Mouse (Mus musculus) myocyte (in vitro differentiated cells): ENCODE measurements around the gene Nrp1. TPM values are rescaled to one million over a fixed set of nuclear protein-coding genes. Genes with fewer than 3 reads are reported as not detected.

Experiments used
- H3K27me3 ChIP-seq: one replicate; pipeline ENCODE4 v1.6.1; 2011; ENCODE audit not compliant: control insufficient read depth, insufficient read depth, insufficient read length
- H3K36me3 ChIP-seq: one replicate; pipeline ENCODE4 v1.6.1; 2011; ENCODE audit not compliant: control insufficient read depth, insufficient read depth
- H3K4me2 ChIP-seq: one replicate; pipeline ENCODE4 v1.6.1; 2011; ENCODE audit warnings: low read depth, control low read depth
- H3K4me3 ChIP-seq: one replicate; pipeline ENCODE4 v1.5.1; 2011; ENCODE audit warnings: mild to moderate bottlenecking, control low read depth, moderate library complexity
- H3K79me2 ChIP-seq: one replicate; pipeline ENCODE4 v1.6.1; 2011; ENCODE audit not compliant: control insufficient read depth, insufficient read depth
- H3ac ChIP-seq: one replicate; pipeline ENCODE4 v1.6.1; 2011; ENCODE audit not compliant: control insufficient read depth, insufficient read length
- CEBPB ChIP-seq: IDR thresholded peaks from 2 replicates; pipeline ENCODE4 v1.6.1; 2011; ENCODE audit warnings: mild to moderate bottlenecking, moderate library complexity; ENCODE audit not compliant: poor library complexity, insufficient read depth, severe bottlenecking
- E2F4 ChIP-seq: IDR thresholded peaks from one replicate; pipeline ENCODE4 v1.6.1; 2011; ENCODE audit warnings: mild to moderate bottlenecking, control low read depth, moderate library complexity; ENCODE audit not compliant: insufficient read depth
- MAX ChIP-seq: IDR thresholded peaks from one replicate; pipeline ENCODE4 v1.6.1; 2011; ENCODE audit warnings: low read depth, mild to moderate bottlenecking, control low read depth
- MYOD1 ChIP-seq, 3 experiments: IDR thresholded peaks; one replicate each; pipeline ENCODE4 v1.6.1; 2011; ENCODE audit warnings: control low read depth in 2 of 3, low read depth in 2 of 3, mild to moderate bottlenecking in 2 of 3, moderate library complexity in 1 of 3; ENCODE audit not compliant: insufficient read length in 2 of 3, control insufficient read depth in 1 of 3
- MYOG ChIP-seq, 3 experiments: IDR thresholded peaks; one replicate each; pipeline ENCODE4 v1.6.1; 2011; ENCODE audit warnings: control low read depth in 2 of 3, low read depth in 2 of 3, mild to moderate bottlenecking in 2 of 3; ENCODE audit not compliant: insufficient read length in 2 of 3, control insufficient read depth in 1 of 3, insufficient read depth in 1 of 3
- POLR2A ChIP-seq: IDR thresholded peaks from one replicate; pipeline ENCODE4 v1.6.1; 2011; ENCODE audit warnings: low read depth, mild to moderate bottlenecking, control low read depth, moderate library complexity; ENCODE audit not compliant: insufficient read length
- POLR2AphosphoS2 ChIP-seq: IDR thresholded peaks from one replicate; pipeline ENCODE4 v1.6.1; 2011; ENCODE audit warnings: low read depth, control low read depth; ENCODE audit not compliant: insufficient read length
- REST ChIP-seq: IDR thresholded peaks from one replicate; pipeline ENCODE4 v1.6.1; 2011; ENCODE audit warnings: mild to moderate bottlenecking, control low read depth, moderate library complexity; ENCODE audit not compliant: insufficient read depth, insufficient read length
- SRF ChIP-seq: IDR thresholded peaks from one replicate; pipeline ENCODE4 v1.6.1; 2011; ENCODE audit warnings: low read depth; ENCODE audit not compliant: control insufficient read depth, insufficient read length
- TCF12 ChIP-seq: IDR thresholded peaks from one replicate; pipeline ENCODE4 v1.6.1; 2011; ENCODE audit warnings: mild to moderate bottlenecking, control low read depth; ENCODE audit not compliant: poor library complexity, insufficient read depth, severe bottlenecking
- TCF3 ChIP-seq: IDR thresholded peaks from one replicate; pipeline ENCODE4 v1.6.1; 2011; ENCODE audit warnings: low read depth, control low read depth; ENCODE audit not compliant: insufficient read length
- USF1 ChIP-seq: IDR thresholded peaks from one replicate; pipeline ENCODE4 v1.6.1; 2011; ENCODE audit warnings: low read depth, mild to moderate bottlenecking, control low read depth, moderate library complexity
- polyA plus RNA-seq: library from polyadenylated mRNA; unstranded; fragments of >200 nt; fragmentation: generic; extraction: Trizol; gene quantifications from one replicate; pipeline ENCODE4 v1.2.1, GENCODE M21; 2012; ENCODE audit warnings: missing spikeins

Gene Nrp1
- polyA plus RNA-seq, 1 experiment, result 12.7 TPM

- Histone ChIP-seq H3ac (no peak overlapping the region), H3K79me2 (no peaks in the 10 kb centered on the region), H3K4me3 (no peak overlapping the region), H3K4me2 (no peak overlapping the region), H3K27me3 (no peaks in the 10 kb centered on the region), H3K36me3 (no peaks in the 10 kb centered on the region)
- no peak for TF ChIP-seq TCF12
- no peak for TF ChIP-seq POLR2AphosphoS2
- no peak for TF ChIP-seq USF1
- TF ChIP-seq CEBPB, result no peak
- TF ChIP-seq POLR2A, result no peak
- TF ChIP-seq E2F4, result no peak
- no peak for TF ChIP-seq MYOG (IDR thresholded peaks at IDR 0.05; ENCODE audit: control insufficient read depth in 1 of 3, insufficient read depth in 1 of 3, insufficient read length in 2 of 3, low read depth in 2 of 3)
- no peak for TF ChIP-seq SRF
- TF ChIP-seq REST, result no peak
- TF ChIP-seq MAX, result no peak
- no peak for TF ChIP-seq MYOD1 (IDR thresholded peaks at IDR 0.05; ENCODE audit: control insufficient read depth in 1 of 3, insufficient read length in 2 of 3, low read depth in 2 of 3)
- TF ChIP-seq TCF3, result no peak
Observed at GRCm38 (mm10) chr8:128519366-128519765, 161.0 kb downstream of the Nrp1 start.

GRCm38 (mm10) chr8:128523825-128524224 lies 165.4 kb downstream of the Nrp1 start:
- H3K4me2 ChIP-seq, result no peak overlapping the region
- H3K36me3 ChIP-seq, result no peaks in the 10 kb centered on the region
- no peak overlapping the region for H3K4me3 ChIP-seq
- no peaks in the 10 kb centered on the region for H3K79me2 ChIP-seq
- H3K27me3 ChIP-seq, result no peaks in the 10 kb centered on the region
- no peak overlapping the region for H3ac ChIP-seq
- TF ChIP-seq POLR2AphosphoS2 (no peak), E2F4 (no peak), SRF (no peak), MYOG (IDR thresholded peaks at IDR 0.05; ENCODE audit: control insufficient read depth in 1 of 3, insufficient read depth in 1 of 3, insufficient read length in 2 of 3, low read depth in 2 of 3) (no peak), REST (no peak), TCF3 (no peak), TCF12 (no peak), MYOD1 (IDR thresholded peaks at IDR 0.05; ENCODE audit: control insufficient read depth in 1 of 3, insufficient read length in 2 of 3, low read depth in 2 of 3) (no peak), POLR2A (no peak), USF1 (no peak), MAX (no peak), CEBPB (no peak)

GRCm38 (mm10) chr8:128525912-128526311 lies 167.5 kb downstream of the Nrp1 start:
- no peak overlapping the region for H3K4me3 ChIP-seq
- H3K36me3 ChIP-seq, result no peaks in the 10 kb centered on the region
- H3K27me3 ChIP-seq, result no peaks in the 10 kb centered on the region
- no peak overlapping the region for H3K4me2 ChIP-seq
- H3K79me2 ChIP-seq, result no peaks in the 10 kb centered on the region
- H3ac ChIP-seq, result no peak overlapping the region
- TF ChIP-seq CEBPB (no peak), POLR2AphosphoS2 (no peak), TCF12 (no peak), USF1 (no peak), POLR2A (no peak), MYOG (IDR thresholded peaks at IDR 0.05; ENCODE audit: control insufficient read depth in 1 of 3, insufficient read depth in 1 of 3, insufficient read length in 2 of 3, low read depth in 2 of 3) (no peak), MYOD1 (IDR thresholded peaks at IDR 0.05; ENCODE audit: control insufficient read depth in 1 of 3, insufficient read length in 2 of 3, low read depth in 2 of 3) (no peak), E2F4 (no peak), MAX (no peak), SRF (no peak), REST (no peak), TCF3 (no peak)

GRCm38 (mm10) chr8:128528591-128529383 lies 170.4 kb downstream of the Nrp1 start:
- Histone ChIP-seq H3K4me3 (no peak overlapping the region), H3K27me3 (no peaks in the 10 kb centered on the region), H3K36me3 (no peaks in the 10 kb centered on the region)

GRCm38 (mm10) chr8:128534442-128534871 lies 176.1 kb downstream of the Nrp1 start:
- no peak overlapping the region for H3K4me3 ChIP-seq
- no peaks in the 10 kb centered on the region for H3K79me2 ChIP-seq
- no peaks in the 10 kb centered on the region for H3K36me3 ChIP-seq

More at GRCm38 (mm10) chr8:128528591-128529383, 170.4 kb downstream of the Nrp1 start:
- Histone ChIP-seq H3ac (no peak overlapping the region), H3K79me2 (no peaks in the 10 kb centered on the region), H3K4me2 (peak overlapping the region; percentile 37)
- peak in 1 of 3 experiments; percentile 17 for TF ChIP-seq MYOD1 (IDR thresholded peaks at IDR 0.05; ENCODE audit: control insufficient read depth in 1 of 3, insufficient read length in 2 of 3, low read depth in 2 of 3)
- no peak for TF ChIP-seq SRF

More at GRCm38 (mm10) chr8:128534442-128534871, 176.1 kb downstream of the Nrp1 start:
- Histone ChIP-seq H3K4me2 (no peak overlapping the region), H3K27me3 (no peaks in the 10 kb centered on the region), H3ac (no peak overlapping the region)
- TF ChIP-seq MYOD1 (IDR thresholded peaks at IDR 0.05; ENCODE audit: control insufficient read depth in 1 of 3, insufficient read length in 2 of 3, low read depth in 2 of 3), result peak in 2 of 3 experiments; percentile 68 to 70
- no peak for TF ChIP-seq TCF3
